Mouse (Mus musculus) Patski (cell line): ENCODE data around the gene Olfr725. TPM values are rescaled to one million over a fixed set of nuclear protein-coding genes. Genes with fewer than 3 reads are reported as not detected.

Experiments used
- ATAC-seq: fragments of 100-300 bp; one replicate; pipeline ENCODE4 v1.8.0; 2021
- CTCF ChIA-PET: fragments of 350-600 bp; sonication (Branson Sonifier 250); formaldehyde crosslinking; loops from one replicate; lab custom pipeline; 2022; ENCODE audit warnings: inconsistent platforms; lab: Charles Lee
- POLR2A ChIA-PET: fragments of 350-600 bp; sonication (Branson Sonifier 250); formaldehyde crosslinking; loops from one replicate; lab custom pipeline; 2022; ENCODE audit warnings: antibody characterized with exemption, inconsistent platforms; lab: Charles Lee
- DNase-seq: peaks from one replicate; pipeline ENCODE4 v3.0.0-alpha.2; 2011; ENCODE audit warnings: low read depth, low spot score
- H3K27me3 ChIP-seq: fragments of 371-371 bp; one replicate; pipeline ENCODE4 v1.5.1; 2021
- CTCF ChIP-seq: fragments of 100-300 bp; IDR thresholded peaks from one replicate; pipeline ENCODE4 v1.5.1; 2021
- in situ Hi-C: fragments of 300-500 bp; cut with MboI; formaldehyde crosslinking; loops from 3 replicates; pipeline ENCODE4 v1.11.1; 2018; ENCODE audit warnings: low pct_unique_long_range_greater_than_20kb, mixed read lengths
- polyA plus RNA-seq: library from polyadenylated mRNA; unstranded; gene quantifications from one replicate; pipeline ENCODE4 v1.2.3, GENCODE M21; 2021

The Olfr725 gene
- polyA plus RNA-seq = not detected

- H3K27me3 ChIP-seq = no peaks in the 10 kb centered on the region
- POLR2A ChIA-PET = no interaction called here
- ATAC-seq (no peak), DNase-seq (no peak)
- in situ Hi-C loops = no loop called here
- CTCF ChIA-PET = no interaction called here
- TF ChIP-seq CTCF = no peak
Measured at GRCm38 (mm10) chr14:50040275-50040674, at the start of gene Olfr725. Gene Olfr725 (minus strand): TSS chr14:50040375.

GRCm38 (mm10) chr14:50062733-50063104 lies 22.5 kb upstream of the Olfr725 start:
- TF ChIP-seq CTCF = no peak
- no peaks in the 10 kb centered on the region for H3K27me3 ChIP-seq
- ChIA-PET POLR2A (no interaction called here), CTCF (no interaction called here)
- ATAC-seq (no peak), DNase-seq (no peak)
- in situ Hi-C loops = no loop called here

GRCm38 (mm10) chr14:50061955-50062732 lies 22.0 kb upstream of the Olfr725 start:
- peak; percentile 23 for TF ChIP-seq CTCF
- ATAC-seq (peak; percentile 71), DNase-seq (no peak)
- in situ Hi-C loops = no loop called here
- POLR2A ChIA-PET = no interaction called here
- CTCF ChIA-PET = no interaction called here
- H3K27me3 ChIP-seq = no peaks in the 10 kb centered on the region

- ATAC-seq = no peak
- no peaks in the 10 kb centered on the region for H3K27me3 ChIP-seq
Measured at GRCm38 (mm10) chr14:50061590-50061954, 21.4 kb upstream of the Olfr725 start.

GRCm38 (mm10) chr14:50061179-50061578 lies 21.0 kb upstream of the Olfr725 start:
- TF ChIP-seq CTCF = no peak
- in situ Hi-C loops = no loop called here
- POLR2A ChIA-PET = no interaction called here

More at GRCm38 (mm10) chr14:50061590-50061954, 21.4 kb upstream of the Olfr725 start:
- DNase-seq = no peak
- CTCF ChIA-PET = no interaction called here
- in situ Hi-C loops = no loop called here
- TF ChIP-seq CTCF = no peak
- POLR2A ChIA-PET = no interaction called here

GRCm38 (mm10) chr14:50032041-50032440 lies 8.1 kb downstream of the Olfr725 start:
- in situ Hi-C loops = no loop called here
- TF ChIP-seq CTCF = no peak
- ChIA-PET CTCF (no interaction called here), POLR2A (no interaction called here)
- ATAC-seq (no peak), DNase-seq (no peak)
- no peaks in the 10 kb centered on the region for H3K27me3 ChIP-seq

More at GRCm38 (mm10) chr14:50061179-50061578, 21.0 kb upstream of the Olfr725 start:
- H3K27me3 ChIP-seq = no peaks in the 10 kb centered on the region
- CTCF ChIA-PET = no interaction called here
- no peak for DNase-seq
- no peak for ATAC-seq

GRCm38 (mm10) chr14:50031356-50031755 lies 8.8 kb downstream of the Olfr725 start:
- CTCF ChIA-PET = no interaction called here
- POLR2A ChIA-PET = no interaction called here
- H3K27me3 ChIP-seq = no peaks in the 10 kb centered on the region
- no peak for TF ChIP-seq CTCF
- no peak for ATAC-seq
- in situ Hi-C loops = no loop called here
- DNase-seq = no peak

GRCm38 (mm10) chr14:50026371-50026770 lies 13.8 kb downstream of the Olfr725 start:
- CTCF ChIA-PET = no interaction called here
- POLR2A ChIA-PET = no interaction called here
- no peaks in the 10 kb centered on the region for H3K27me3 ChIP-seq
- TF ChIP-seq CTCF = no peak
- in situ Hi-C loops = no loop called here
- DNase-seq (no peak), ATAC-seq (no peak)

Other genes starting within 250 kb of the Olfr725 start
- gene Olfr722, start 138.4 kb downstream of the Olfr725 start, polyA plus RNA-seq = not detected
- gene Olfr723, start 108.6 kb downstream of the Olfr725 start, polyA plus RNA-seq = not detected
- gene Olfr724, start 77.1 kb downstream of the Olfr725 start, polyA plus RNA-seq = not detected
- gene Olfr726, start 50.6 kb upstream of the Olfr725 start, polyA plus RNA-seq = not detected
- not detected for gene Olfr727, start 82.8 kb upstream of the Olfr725 start, polyA plus RNA-seq
- not detected for gene Olfr728, start 102.3 kb upstream of the Olfr725 start, polyA plus RNA-seq
- gene Olfr729, start 112.5 kb upstream of the Olfr725 start, polyA plus RNA-seq = not detected
- gene Olfr730, start 147.8 kb upstream of the Olfr725 start, polyA plus RNA-seq = not detected
- gene Olfr731, start 201.5 kb upstream of the Olfr725 start, polyA plus RNA-seq = not detected
- gene Olfr732, start 243.8 kb upstream of the Olfr725 start, polyA plus RNA-seq = not detected